Mouse (Mus musculus) heart, postnatal 4 days (tissue): ENCODE data around the gene Smoc1. TPM values are rescaled to one million over a fixed set of nuclear protein-coding genes. Genes with fewer than 3 reads are reported as not detected.

Source experiments
- DNase-seq: peaks from one replicate; pipeline ENCODE4 v3.0.0; 2021
- microRNA-seq, 2 experiments: library from miRNA; unstranded; fragments of <30 nt; microRNA quantifications; one replicate each; pipeline ENCODE4 v1.2.0; 2021 to 2022
- total RNA-seq, 2 experiments: library from RNA; stranded (reverse); gene quantifications; 2 replicates each; pipeline ENCODE4 v1.2.3; 2021

The Smoc1 gene
- total RNA-seq, 2 experiments from 2014 or later: 10.2 to 11.2 TPM

GRCm38 (mm10) chr12:81227767-81228460, 201.3 kb downstream of the Smoc1 start:
- no peak for DNase-seq

- no peak for DNase-seq
These were observed 207.3 kb downstream of the Smoc1 start for GRCm38 (mm10) chr12:81233746-81234380.

GRCm38 (mm10) chr12:81235456-81236330, 209.1 kb downstream of the Smoc1 start:
- DNase-seq: no peak

Small RNAs within 50 kb of the gene (microRNA-seq; reads per million reads assigned to microRNA genes)
- gene Mir3067: 1.0 to 3.1 reads per million in 2 experiments

Other genes starting within 250 kb of the Smoc1 start
- gene Susd6, start 236.3 kb upstream of the Smoc1 start, total RNA-seq: 10 to 100 TPM; 46.3 to 49.6 TPM
- 100 to 1,000 TPM; 317 to 328 TPM for gene Srsf5, start 81.3 kb upstream of the Smoc1 start, total RNA-seq
- not detected for gene Slc10a1, start 58.1 kb upstream of the Smoc1 start, total RNA-seq